Mouse (Mus musculus) heart, embryonic 10.5 days (tissue): ENCODE data around the gene Pcp4. TPM values are rescaled to one million over a fixed set of nuclear protein-coding genes. Genes with fewer than 3 reads are reported as not detected.
"Not testable (repeated sequence)": the region's sequence is repeated elsewhere in the genome, so short reads cannot be mapped to it uniquely, and the experiment has no call there.

Experiments used
- DNase-seq: peaks from one replicate; pipeline ENCODE4 v3.0.0-alpha.2; 2017; ENCODE audit warnings: low spot score
- H3K27ac ChIP-seq: fragments of 300-500 bp; sonication (generic); 2 replicates; pipeline ENCODE4 v1.5.1; 2016; ENCODE audit warnings: mild to moderate bottlenecking
- H3K27me3 ChIP-seq: fragments of 300-500 bp; sonication (generic); 2 replicates; pipeline ENCODE4 v1.6.1; 2016; ENCODE audit warnings: mild to moderate bottlenecking; ENCODE audit not compliant: poor library complexity, insufficient read depth, severe bottlenecking
- H3K36me3 ChIP-seq: fragments of 300-500 bp; sonication (generic); 2 replicates; pipeline ENCODE4 v1.6.1; 2016; ENCODE audit warnings: mild to moderate bottlenecking, moderate library complexity
- H3K4me1 ChIP-seq: fragments of 300-500 bp; sonication (generic); 2 replicates; pipeline ENCODE4 v1.6.1; 2016; ENCODE audit warnings: mild to moderate bottlenecking
- H3K4me3 ChIP-seq: fragments of 300-500 bp; sonication (generic); 2 replicates; pipeline ENCODE4 v1.5.1; 2016; ENCODE audit warnings: mild to moderate bottlenecking, moderate library complexity
- H3K9me3 ChIP-seq: fragments of 300-500 bp; sonication (generic); 2 replicates; pipeline ENCODE4 v1.6.1; 2016; ENCODE audit warnings: mild to moderate bottlenecking, moderate library complexity
- WGBS: fragments of 180-500 bp; shearing (Covaris S2); methylation state at CpG from one replicate; pipeline ENCODE4 v1.1.7; 2016; 5-methylcytosine and 5-hydroxymethylcytosine counted together
- polyA plus RNA-seq: library from polyadenylated mRNA; unstranded; fragments of >200 nt; fragmentation: Nextera tagmentation; extraction: Ambion mirVana; gene quantifications from 2 replicates; pipeline ENCODE4 v1.2.1, GENCODE M21; 2016

The Pcp4 gene
- 2.5 and 5.5 TPM in 2 replicates for polyA plus RNA-seq

DNA sequence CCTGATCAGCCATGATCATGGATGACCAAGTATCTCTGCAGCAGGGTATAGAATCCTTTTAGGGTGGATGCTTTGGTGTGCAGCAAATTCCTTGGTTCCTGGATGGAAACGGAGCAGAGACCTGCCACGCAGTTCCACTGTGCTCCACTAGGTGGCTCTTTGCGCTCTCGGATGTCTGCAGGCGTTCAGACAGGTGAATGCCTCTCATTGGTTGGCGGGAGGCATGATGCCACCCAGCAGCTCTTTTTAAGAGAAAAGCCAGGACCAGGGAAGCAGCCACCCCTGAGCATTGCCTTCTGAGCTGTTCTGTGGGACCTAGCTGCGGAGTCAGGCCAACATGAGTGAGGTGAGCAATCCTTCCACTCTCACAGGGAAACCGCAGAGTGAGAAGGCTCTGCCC lies at the start of gene Pcp4:
TSS of gene Pcp4 (plus strand) at position 162 of the 400 bp plus-strand sequence.
- no peaks in the 10 kb centered on the region for H3K36me3 ChIP-seq
- peaks cover 12% of the 10 kb centered on the region; the same call in 1 of the 2 replicates for H3K27me3 ChIP-seq
- H3K4me3 ChIP-seq, result no peak within 1 kb of the TSS
- 12% methylated on average over 8 of the region's 8 CpGs for WGBS
- peak; percentile 84 for DNase-seq
- H3K4me1 ChIP-seq, result peaks cover 17% of the 10 kb centered on the region
- H3K27ac ChIP-seq, result no peak within 1 kb of the TSS
- H3K9me3 ChIP-seq, result no peaks in the 10 kb centered on the region

DNA sequence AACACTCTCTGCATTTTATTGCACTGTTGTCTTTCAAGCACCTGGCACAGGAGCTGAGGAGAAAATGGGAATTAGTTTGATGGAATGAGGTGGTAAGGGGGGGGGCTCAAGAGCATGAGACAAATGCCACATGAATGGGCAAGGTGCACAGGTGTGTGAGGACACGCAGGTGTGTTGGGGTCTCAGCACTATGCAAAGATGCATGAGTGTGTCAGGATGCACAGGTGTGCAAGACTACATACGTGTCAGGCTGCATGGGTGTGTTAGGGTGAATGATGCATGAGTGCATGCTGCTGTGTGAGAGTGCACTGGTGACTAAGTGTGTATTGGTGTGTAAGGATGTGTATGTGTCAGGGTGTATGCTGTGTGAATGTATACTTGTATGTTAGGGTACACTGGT lies 42.4 kb upstream of the Pcp4 start:
- Histone ChIP-seq H3K27ac (no peak overlapping the region), H3K9me3 (no peaks in the 10 kb centered on the region), H3K36me3 (no peaks in the 10 kb centered on the region), H3K27me3 (peaks cover 4% of the 10 kb centered on the region), H3K4me1 (no peaks in the 10 kb centered on the region), H3K4me3 (no peak overlapping the region)
- no peak for DNase-seq
- WGBS, result 84% methylated on average over 2 of the region's 2 CpGs

DNA sequence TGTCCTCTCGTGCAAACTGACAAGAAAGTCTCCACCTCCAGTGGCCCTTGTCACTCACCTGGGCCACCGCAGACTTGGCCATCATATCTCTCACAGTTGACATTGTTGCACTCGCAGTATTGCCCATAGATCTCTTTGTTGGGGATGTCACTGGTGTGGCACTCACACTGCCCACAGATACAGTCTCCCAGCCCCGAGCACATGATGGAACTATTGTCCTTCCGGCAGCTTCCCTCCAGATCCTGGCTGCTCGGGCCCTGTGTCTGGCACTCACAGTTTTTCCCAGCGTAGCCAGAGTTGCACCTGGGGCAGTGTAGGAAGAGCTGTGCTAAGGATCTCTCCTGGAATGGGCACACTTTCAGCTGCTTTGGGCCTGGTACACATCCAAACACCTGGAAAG lies 40.7 kb upstream of the Pcp4 start:
- DNase-seq, result no peak
- H3K4me3 ChIP-seq, result no peak overlapping the region
- no peaks in the 10 kb centered on the region for H3K9me3 ChIP-seq
- peaks cover 8% of the 10 kb centered on the region for H3K27me3 ChIP-seq
- H3K4me1 ChIP-seq, result no peaks in the 10 kb centered on the region
- H3K27ac ChIP-seq, result no peak overlapping the region
- 78% methylated on average over 7 of the region's 7 CpGs for WGBS
- no peaks in the 10 kb centered on the region for H3K36me3 ChIP-seq

DNA sequence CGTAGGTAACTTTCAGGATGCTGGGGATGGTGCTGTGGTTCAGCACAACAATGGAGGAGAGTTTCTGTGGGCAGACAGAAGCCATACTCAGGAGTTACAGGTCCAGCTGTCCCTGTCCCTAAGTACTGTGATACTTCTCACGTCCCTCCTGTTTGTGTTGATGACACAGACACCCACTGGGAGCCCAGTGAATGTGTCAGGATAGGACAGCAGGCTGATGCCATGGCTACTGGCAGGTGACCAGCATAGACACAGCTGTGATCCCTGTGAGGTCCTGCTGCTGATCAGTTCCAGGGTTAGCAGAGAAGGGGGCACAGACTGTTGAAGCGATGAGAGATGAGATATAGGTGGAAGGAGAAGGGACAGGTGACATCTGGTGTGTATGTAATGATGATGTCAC lies 38.4 kb upstream of the Pcp4 start:
- Histone ChIP-seq H3K9me3 (no peaks in the 10 kb centered on the region), H3K27me3 (peaks cover 20% of the 10 kb centered on the region), H3K4me1 (no peaks in the 10 kb centered on the region), H3K4me3 (no peak overlapping the region), H3K27ac (no peak overlapping the region), H3K36me3 (no peaks in the 10 kb centered on the region)
- DNase-seq, result no peak
- WGBS, result 52% methylated on average over 3 of the region's 3 CpGs

DNA sequence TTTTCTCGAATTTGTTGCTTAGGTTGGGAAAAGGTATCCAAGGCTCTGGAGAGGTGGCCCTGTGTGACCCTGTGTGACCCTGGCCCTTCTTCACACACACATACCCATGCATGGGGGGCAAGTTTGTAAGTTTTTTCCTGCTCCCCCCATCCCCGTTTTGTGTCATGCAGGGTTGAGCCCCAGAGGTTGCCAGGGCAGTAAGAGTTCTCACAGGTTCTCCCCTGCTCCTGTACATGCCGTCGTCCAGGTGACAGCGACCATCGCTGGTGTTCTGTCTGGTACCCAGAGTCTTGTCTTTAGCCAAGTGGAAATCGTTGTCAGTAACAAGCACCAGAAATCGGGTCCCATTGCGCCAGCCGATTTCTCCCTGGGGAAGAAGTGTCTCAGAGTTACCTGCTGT lies 34.1 kb upstream of the Pcp4 start:
- no peaks in the 10 kb centered on the region for H3K9me3 ChIP-seq
- H3K27me3 ChIP-seq, result peaks cover 17% of the 10 kb centered on the region; the same call in 1 of the 2 replicates
- H3K4me1 ChIP-seq, result no peaks in the 10 kb centered on the region
- 75% methylated on average over 10 of the region's 10 CpGs for WGBS
- H3K36me3 ChIP-seq, result no peaks in the 10 kb centered on the region
- H3K27ac ChIP-seq, result no peak overlapping the region
- H3K4me3 ChIP-seq, result no peak overlapping the region
- no peak for DNase-seq

DNA sequence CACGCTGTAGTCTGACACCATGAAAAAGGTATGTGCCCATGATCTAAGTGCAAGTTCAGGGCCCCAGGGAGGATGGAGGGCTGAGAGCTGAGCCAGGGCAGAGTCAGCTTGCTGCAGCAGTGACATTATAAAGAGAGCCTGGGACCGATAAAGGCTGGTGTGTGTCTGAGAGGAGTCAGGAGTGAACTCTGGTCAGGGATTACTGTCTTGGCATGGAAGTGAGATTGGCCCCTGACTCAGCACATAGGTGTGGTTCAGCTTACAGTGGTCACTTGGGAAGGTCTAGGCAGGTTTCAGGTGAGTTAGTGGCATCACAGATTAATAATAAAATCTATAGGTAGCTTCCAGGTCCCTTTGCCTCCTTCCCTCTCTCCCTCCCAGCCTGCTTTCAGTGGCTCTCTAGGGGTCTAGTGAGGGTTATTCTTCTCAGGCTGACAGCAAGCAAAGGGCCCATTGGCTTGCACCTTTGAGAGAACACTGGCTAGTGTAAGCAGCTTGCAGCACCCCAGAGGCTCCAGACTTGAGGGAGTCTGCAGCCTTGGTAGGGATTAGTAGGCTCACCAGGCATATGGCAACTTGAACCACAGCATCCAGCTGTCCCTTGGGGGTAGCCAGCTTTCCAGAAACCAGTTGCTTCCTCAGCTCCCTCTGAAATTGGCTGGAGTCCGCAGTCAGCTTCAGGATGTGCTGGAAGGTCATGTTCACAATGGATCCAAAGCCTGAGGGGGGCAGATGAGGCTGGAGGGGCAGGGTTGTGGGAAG lies 33.2 kb upstream of the Pcp4 start:
- Histone ChIP-seq H3K27me3 (peaks cover 17% of the 10 kb centered on the region; the same call in 1 of the 2 replicates), H3K36me3 (no peaks in the 10 kb centered on the region), H3K9me3 (no peaks in the 10 kb centered on the region), H3K27ac (no peak overlapping the region), H3K4me3 (no peak overlapping the region), H3K4me1 (no peaks in the 10 kb centered on the region)
- WGBS, result 71% methylated on average over 3 of the region's 3 CpGs
- DNase-seq, result no peak

DNA sequence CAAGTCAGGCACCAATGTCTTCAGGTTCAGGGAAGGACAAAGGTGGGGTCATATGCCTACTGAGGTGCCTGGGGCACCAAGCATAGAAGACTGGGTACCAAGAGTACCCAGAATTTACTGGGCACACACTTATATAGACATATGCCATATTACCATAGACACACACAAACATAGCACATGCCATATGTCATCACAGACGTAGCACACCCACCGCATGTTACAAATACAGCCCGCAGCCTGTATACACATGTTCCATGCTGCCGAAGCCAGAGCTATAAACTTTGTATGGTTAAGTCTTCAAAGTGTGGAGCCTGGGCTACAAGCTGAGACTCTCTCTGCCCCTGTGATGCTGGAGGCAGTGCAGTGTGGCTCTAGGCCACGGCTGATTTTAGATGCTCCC lies 28.5 kb upstream of the Pcp4 start:
- Histone ChIP-seq H3K4me1 (no peaks in the 10 kb centered on the region), H3K27me3 (peaks cover 2% of the 10 kb centered on the region; the same call in 1 of the 2 replicates), H3K27ac (no peak overlapping the region), H3K36me3 (no peaks in the 10 kb centered on the region), H3K4me3 (no peak overlapping the region), H3K9me3 (no peaks in the 10 kb centered on the region)
- 92% methylated on average over 5 of the region's 5 CpGs for WGBS
- DNase-seq, result no peak

DNA sequence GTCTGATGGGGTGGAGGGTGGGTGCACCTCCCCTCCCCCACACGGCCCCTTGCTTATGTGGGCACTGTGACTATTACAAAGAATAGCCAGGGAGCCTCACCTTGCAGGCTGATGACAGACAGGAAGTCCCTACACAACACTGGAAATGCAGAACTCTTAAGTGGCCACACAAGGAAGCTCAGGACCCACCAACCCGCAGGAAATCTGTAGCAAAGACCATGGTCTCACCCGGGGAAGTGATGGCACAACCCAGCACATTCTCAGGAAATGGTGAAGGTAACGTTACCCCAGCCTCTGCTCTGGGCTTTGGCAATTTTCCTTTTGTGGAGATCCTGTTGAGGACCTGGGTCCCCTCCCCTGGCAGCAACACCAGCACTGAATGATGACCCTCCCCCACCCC lies 27.7 kb upstream of the Pcp4 start:
- no peak for DNase-seq
- no peaks in the 10 kb centered on the region for H3K36me3 ChIP-seq
- H3K4me3 ChIP-seq, result no peak overlapping the region
- 62% methylated on average over 4 of the region's 4 CpGs for WGBS
- H3K4me1 ChIP-seq, result no peaks in the 10 kb centered on the region
- no peaks in the 10 kb centered on the region for H3K27me3 ChIP-seq
- H3K27ac ChIP-seq, result 0 out of 2 replicates have a peak overlapping the region, but pooled peaks have one; percentile 2
- no peaks in the 10 kb centered on the region for H3K9me3 ChIP-seq

DNA sequence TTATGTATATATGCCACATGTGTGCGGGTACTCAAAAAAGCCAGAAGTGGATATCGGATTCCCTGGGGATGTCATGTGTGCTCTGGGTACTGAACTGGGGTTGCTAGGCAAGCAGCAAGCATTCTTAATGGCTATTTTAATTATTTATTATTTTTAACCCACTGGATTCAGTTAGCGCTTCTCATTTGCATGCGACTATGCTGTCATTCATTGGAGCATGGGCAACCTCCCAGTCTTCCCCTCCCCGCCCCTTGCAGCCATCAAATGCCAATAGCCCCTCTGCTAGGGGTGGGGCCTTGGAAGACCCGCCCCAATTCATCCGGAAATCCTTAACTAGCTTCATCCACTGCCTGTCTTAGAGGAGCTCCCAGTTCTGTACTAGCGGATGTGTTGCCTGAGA lies 26.5 kb upstream of the Pcp4 start:
- no peaks in the 10 kb centered on the region for H3K4me1 ChIP-seq
- WGBS, result 85% methylated on average over 8 of the region's 8 CpGs
- H3K4me3 ChIP-seq, result no peak overlapping the region
- no peaks in the 10 kb centered on the region for H3K36me3 ChIP-seq
- no peak overlapping the region for H3K27ac ChIP-seq
- H3K9me3 ChIP-seq, result no peaks in the 10 kb centered on the region
- no peaks in the 10 kb centered on the region for H3K27me3 ChIP-seq
- no peak for DNase-seq

DNA sequence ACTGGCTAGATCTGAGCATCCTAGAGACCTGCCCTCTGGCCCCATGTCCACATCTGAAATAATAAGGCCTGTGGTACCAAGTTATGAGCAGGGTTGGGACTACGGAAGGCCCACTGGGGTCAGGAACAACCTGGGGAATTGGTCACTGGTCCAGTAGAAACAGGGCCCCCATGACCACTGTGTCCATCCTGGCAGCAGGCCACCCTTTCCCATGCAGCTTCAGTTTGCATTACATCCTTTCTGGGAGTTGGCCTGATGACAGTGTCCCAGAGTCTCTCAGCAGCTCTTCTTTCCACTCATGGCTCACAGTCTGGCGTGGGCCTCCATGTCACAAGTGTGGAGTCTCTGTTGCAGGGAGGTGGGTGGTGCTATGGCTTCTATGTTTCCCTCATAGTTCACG lies 25.6 kb upstream of the Pcp4 start:
- H3K27me3 ChIP-seq, result no peaks in the 10 kb centered on the region
- no peak for DNase-seq
- H3K9me3 ChIP-seq, result no peaks in the 10 kb centered on the region
- H3K27ac ChIP-seq, result no peak overlapping the region
- WGBS, result 93% methylated on average over 3 of the region's 3 CpGs
- H3K36me3 ChIP-seq, result no peaks in the 10 kb centered on the region
- H3K4me1 ChIP-seq, result no peaks in the 10 kb centered on the region
- no peak overlapping the region for H3K4me3 ChIP-seq

DNA sequence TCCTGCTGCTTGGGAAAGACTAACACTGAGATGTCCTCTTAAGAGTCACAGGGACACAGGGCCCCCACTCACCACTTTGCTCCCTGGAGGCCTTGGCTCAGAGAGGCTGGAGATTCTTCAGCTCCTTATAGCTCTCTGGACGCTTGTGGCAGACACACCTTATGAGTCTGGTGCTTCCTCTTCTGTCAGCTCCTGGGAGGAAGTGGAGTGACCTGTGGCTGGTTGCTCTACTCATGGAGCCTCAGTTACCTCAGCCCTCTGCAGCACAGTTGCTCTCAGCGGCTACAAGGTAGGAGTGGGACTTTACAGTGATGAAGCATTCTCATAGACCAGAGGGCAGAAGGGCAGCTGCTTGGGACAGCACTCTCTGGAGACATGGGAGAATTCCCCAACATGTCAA lies 23.9 kb upstream of the Pcp4 start, which contains the start of gene Itgb2l:
TSS of gene Itgb2l (minus strand) at position 152 of the 400 bp plus-strand sequence.
- Histone ChIP-seq H3K4me3 (no peak within 1 kb of the TSS), H3K36me3 (no peaks in the 10 kb centered on the region), H3K27ac (no peak within 1 kb of the TSS), H3K9me3 (no peaks in the 10 kb centered on the region), H3K4me1 (no peaks in the 10 kb centered on the region), H3K27me3 (no peaks in the 10 kb centered on the region)
- WGBS, result 79% methylated on average over 2 of the region's 2 CpGs
- no peak for DNase-seq

DNA sequence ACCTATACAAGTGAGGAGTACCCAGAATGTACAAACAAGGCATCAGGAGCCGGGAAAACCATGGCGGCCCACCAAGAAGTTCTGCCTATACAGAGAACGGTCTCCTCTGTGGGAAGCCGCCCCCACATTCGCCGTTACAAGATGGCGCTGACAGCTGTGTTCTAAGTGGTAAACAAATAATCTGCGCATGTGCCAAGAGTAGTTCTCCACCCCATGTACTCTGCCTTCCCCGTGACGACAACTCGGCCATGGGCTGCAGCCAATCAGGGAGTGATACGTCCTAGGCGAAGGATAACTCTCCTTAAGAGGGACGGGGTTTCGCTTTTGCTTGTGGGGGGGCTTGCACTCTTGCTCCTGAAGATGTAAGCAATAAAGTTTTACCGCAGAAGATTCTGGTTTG lies 16.5 kb upstream of the Pcp4 start:
- H3K27me3 ChIP-seq, H3K36me3 ChIP-seq, H3K4me3 ChIP-seq, H3K27ac ChIP-seq, H3K9me3 ChIP-seq, H3K4me1 ChIP-seq, DNase-seq: not testable (repeated sequence)
- 93% methylated on average over 16 of the region's 16 CpGs for WGBS

DNA sequence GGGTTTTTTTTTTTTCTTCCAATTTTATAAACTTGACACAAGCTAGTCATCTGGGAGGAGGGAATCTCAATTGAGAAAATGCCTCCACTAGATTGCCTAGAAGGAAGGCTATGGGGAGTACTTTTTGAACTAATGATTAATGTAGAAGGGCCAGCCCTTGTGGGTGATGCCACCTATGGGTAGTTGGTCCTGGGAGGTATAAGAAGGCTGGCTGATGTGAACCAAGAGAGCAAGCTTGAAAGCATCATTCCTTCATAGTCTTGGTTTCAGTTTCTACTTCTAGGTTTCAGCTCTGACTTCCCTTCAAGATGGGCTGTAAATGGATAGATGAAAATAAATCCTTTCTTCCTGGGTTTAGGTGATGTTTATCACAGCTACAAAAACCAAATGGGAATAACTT lies 13.3 kb upstream of the Pcp4 start:
- Histone ChIP-seq H3K36me3 (no peaks in the 10 kb centered on the region), H3K27ac (no peak overlapping the region), H3K9me3 (no peaks in the 10 kb centered on the region), H3K27me3 (no peaks in the 10 kb centered on the region), H3K4me3 (no peak overlapping the region), H3K4me1 (0 out of 2 replicates have a peak, but pooled peaks cover 5% of the 10 kb centered on the region)
- DNase-seq, result no peak

DNA sequence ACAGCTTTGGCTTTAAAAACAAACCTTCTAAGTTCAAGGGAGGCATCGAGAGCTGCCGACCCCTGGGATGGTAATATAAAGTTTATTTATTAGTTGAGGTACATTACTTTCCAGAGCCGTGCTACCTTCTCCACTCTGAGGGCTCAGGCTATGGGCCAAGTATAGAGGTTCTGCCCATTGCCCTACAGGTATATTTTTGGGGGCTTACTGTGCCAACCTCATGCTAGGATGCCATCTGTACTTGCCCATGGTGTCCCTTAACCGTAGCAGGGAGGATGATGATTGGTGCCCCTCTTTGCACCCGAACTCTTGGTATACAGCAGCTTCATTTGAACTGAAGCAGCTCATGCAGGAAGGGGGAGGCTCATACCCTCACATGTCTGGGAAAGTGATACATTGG lies 9.8 kb upstream of the Pcp4 start:
- Histone ChIP-seq H3K27ac (no peak overlapping the region), H3K4me1 (no peaks in the 10 kb centered on the region), H3K36me3 (no peaks in the 10 kb centered on the region), H3K27me3 (0 out of 2 replicates have a peak, but pooled peaks cover 9% of the 10 kb centered on the region), H3K4me3 (no peak overlapping the region), H3K9me3 (no peaks in the 10 kb centered on the region)
- WGBS, result 75% methylated on average over 5 of the region's 5 CpGs
- DNase-seq, result no peak
